Mouse (Mus musculus) splenic B cell, adult 2 months (primary cell): ENCODE results near the gene Lmo4.

Experiments used
- DNase-seq: peaks from one replicate; pipeline ENCODE4 v3.0.0-alpha.2; 2011; ENCODE audit warnings: low read depth, low spot score
- H3K27me3 ChIP-seq: 2 replicates; pipeline ENCODE4 v1.6.1; 2012; ENCODE audit warnings: mild to moderate bottlenecking, low read length, moderate library complexity, mixed read lengths; ENCODE audit not compliant: control insufficient read depth, poor library complexity, insufficient read depth, severe bottlenecking
- H3K36me3 ChIP-seq: 2 replicates; pipeline ENCODE4 v1.6.1; 2012; ENCODE audit warnings: mild to moderate bottlenecking, low read length, moderate library complexity, mixed read lengths; ENCODE audit not compliant: control insufficient read depth, poor library complexity, insufficient read depth, severe bottlenecking

Gene Lmo4

GRCm38 (mm10) chr3:144147244-144147643, 57.8 kb downstream of the Lmo4 start:
- Histone ChIP-seq H3K36me3 (no peaks in the 10 kb centered on the region), H3K27me3 (no peaks in the 10 kb centered on the region)
- DNase-seq, result no peak

GRCm38 (mm10) chr3:144144066-144144465, 61.0 kb downstream of the Lmo4 start:
- H3K27me3 ChIP-seq, result no peaks in the 10 kb centered on the region
- no peak for DNase-seq
- H3K36me3 ChIP-seq, result no peaks in the 10 kb centered on the region

- no peaks in the 10 kb centered on the region for H3K27me3 ChIP-seq
- DNase-seq, result no peak
- no peaks in the 10 kb centered on the region for H3K36me3 ChIP-seq
Observed at GRCm38 (mm10) chr3:144142939-144143338, 62.1 kb downstream of the Lmo4 start.

- H3K27me3 ChIP-seq, result no peaks in the 10 kb centered on the region
- no peak for DNase-seq
- no peaks in the 10 kb centered on the region for H3K36me3 ChIP-seq
Observed at GRCm38 (mm10) chr3:144141786-144142185, 63.2 kb downstream of the Lmo4 start.

GRCm38 (mm10) chr3:144140816-144141215, 64.2 kb downstream of the Lmo4 start:
- Histone ChIP-seq H3K36me3 (no peaks in the 10 kb centered on the region), H3K27me3 (no peaks in the 10 kb centered on the region)
- DNase-seq, result no peak

GRCm38 (mm10) chr3:144138659-144139058, 66.4 kb downstream of the Lmo4 start:
- Histone ChIP-seq H3K36me3 (no peaks in the 10 kb centered on the region), H3K27me3 (no peaks in the 10 kb centered on the region)
- DNase-seq, result no peak
